Mouse (Mus musculus) cerebellum, adult 2 months (tissue): ENCODE measurements around the gene Adamtsl4.

Experiments
- CTCF ChIP-seq: fragments of 200-500 bp; IDR thresholded peaks from 2 replicates; pipeline ENCODE4 v1.5.1; 2011; ENCODE audit warnings: low read depth, mild to moderate bottlenecking, control low read depth, low read length, moderate library complexity, borderline replicate concordance; ENCODE audit not compliant: insufficient read depth
- POLR2A ChIP-seq: fragments of 200-500 bp; IDR thresholded peaks from 2 replicates; pipeline ENCODE4 v1.6.1; 2011; ENCODE audit warnings: low read length, control low read depth, borderline replicate concordance; ENCODE audit not compliant: insufficient read depth

DNA sequence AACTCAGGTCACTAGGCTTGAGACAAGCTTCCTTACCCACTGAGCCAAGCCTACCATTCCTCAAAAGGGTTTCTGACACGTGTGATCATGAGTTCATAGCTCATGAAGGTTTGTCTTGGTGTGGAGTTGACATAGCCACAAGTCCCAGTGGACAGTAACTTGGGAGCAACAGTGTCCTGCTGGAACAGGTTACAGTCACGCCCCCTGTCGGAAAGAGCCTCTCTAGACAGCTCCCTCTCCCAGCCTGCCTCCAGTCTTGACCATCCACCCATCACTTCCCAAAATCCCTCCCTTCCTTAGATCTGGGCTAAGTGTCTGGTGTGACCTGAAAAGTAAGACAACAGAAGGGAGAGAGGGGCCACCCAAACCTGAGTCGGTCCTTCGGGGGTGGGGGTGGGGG, 4.8 kb downstream of the Adamtsl4 start:
- no peak for TF ChIP-seq CTCF
- TF ChIP-seq POLR2A = no peak
